Mouse (Mus musculus) urinary bladder, adult 2 months (tissue): ENCODE data around the gene Pla1a. TPM values are rescaled to one million over a fixed set of nuclear protein-coding genes. Genes with fewer than 3 reads are reported as not detected.

Experiments used
- DNase-seq: peaks from one replicate; pipeline ENCODE4 v3.0.0; 2022; ENCODE audit warnings: low spot score
- polyA plus RNA-seq: library from polyadenylated mRNA; depleted of rRNA; stranded (reverse); fragments of >200 nt; gene quantifications from 2 replicates; pipeline ENCODE4 v1.2.3, GENCODE M21; 2012

Pla1a gene
- polyA plus RNA-seq, 1 experiment: 13.8 TPM

GRCm38 (mm10) chr16:38369000-38369399, 63.9 kb downstream of the Pla1a start:
- DNase-seq: no peak

- no peak for DNase-seq
Measured at GRCm38 (mm10) chr16:38368336-38368735, 64.6 kb downstream of the Pla1a start.

- no peak for DNase-seq
Measured at GRCm38 (mm10) chr16:38366231-38366630, 66.7 kb downstream of the Pla1a start.

- DNase-seq: no peak
Measured at GRCm38 (mm10) chr16:38365390-38365789, 67.6 kb downstream of the Pla1a start.

- no peak for DNase-seq
Measured at GRCm38 (mm10) chr16:38363657-38364056, 69.3 kb downstream of the Pla1a start.

- DNase-seq: no peak
Measured at GRCm38 (mm10) chr16:38363256-38363595, 69.7 kb downstream of the Pla1a start.

- DNase-seq: no peak
Measured at GRCm38 (mm10) chr16:38362493-38363255, 70.3 kb downstream of the Pla1a start.

- DNase-seq: no peak
Measured at GRCm38 (mm10) chr16:38361933-38362332, 71.0 kb downstream of the Pla1a start, which contains the start of gene Popdc2. Gene Popdc2 (plus strand): TSS chr16:38362209.

- DNase-seq: no peak
Measured at GRCm38 (mm10) chr16:38360317-38360716, 72.6 kb downstream of the Pla1a start.

GRCm38 (mm10) chr16:38359857-38360256, 73.1 kb downstream of the Pla1a start:
- DNase-seq: no peak

- no peak for DNase-seq
Measured at GRCm38 (mm10) chr16:38359241-38359640, 73.7 kb downstream of the Pla1a start.

- DNase-seq: no peak
Measured at GRCm38 (mm10) chr16:38358256-38358812, 74.6 kb downstream of the Pla1a start.

GRCm38 (mm10) chr16:38354185-38354913, 78.6 kb downstream of the Pla1a start:
- DNase-seq: no peak

- no peak for DNase-seq
Measured at GRCm38 (mm10) chr16:38353642-38354041, 79.3 kb downstream of the Pla1a start.

- DNase-seq: no peak
Measured at GRCm38 (mm10) chr16:38352851-38353250, 80.1 kb downstream of the Pla1a start.

GRCm38 (mm10) chr16:38352031-38352430, 80.9 kb downstream of the Pla1a start:
- DNase-seq: no peak

GRCm38 (mm10) chr16:38350939-38351338, 82.0 kb downstream of the Pla1a start:
- no peak for DNase-seq

- DNase-seq: no peak
Measured at GRCm38 (mm10) chr16:38350361-38350855, 82.5 kb downstream of the Pla1a start.

- DNase-seq: no peak
Measured at GRCm38 (mm10) chr16:38349881-38350280, 83.1 kb downstream of the Pla1a start.

- no peak for DNase-seq
Measured at GRCm38 (mm10) chr16:38348217-38348761, 84.7 kb downstream of the Pla1a start.

GRCm38 (mm10) chr16:38347588-38347987, 85.4 kb downstream of the Pla1a start:
- no peak for DNase-seq
